Mouse (Mus musculus) CD4-positive helper T cell, adult 2 months (primary cell): ENCODE results near the gene Dnajc13.

Source experiments
- DNase-seq: peaks from one replicate; pipeline ENCODE4 v3.0.0-alpha.2; 2012; ENCODE audit warnings: low read depth, missing footprints, low spot score

Dnajc13 gene

GRCm38 (mm10) chr9:104262823-104263352 is at the start of gene Dnajc13:
Dnajc13 (minus strand) TSS chr9:104262930.
- peak; percentile 99 for DNase-seq

- DNase-seq, result peak; percentile 59
These were observed 44.0 kb upstream of the Dnajc13 start for GRCm38 (mm10) chr9:104306734-104307133.

GRCm38 (mm10) chr9:104305333-104306111 is 42.8 kb upstream of the Dnajc13 start:
- no peak for DNase-seq

GRCm38 (mm10) chr9:104304800-104305199 is 42.1 kb upstream of the Dnajc13 start:
- no peak for DNase-seq

GRCm38 (mm10) chr9:104304376-104304775 is 41.6 kb upstream of the Dnajc13 start:
- DNase-seq, result no peak

- DNase-seq, result no peak
These were observed 37.8 kb upstream of the Dnajc13 start for GRCm38 (mm10) chr9:104300569-104300968.

- no peak for DNase-seq
These were observed 34.3 kb upstream of the Dnajc13 start for GRCm38 (mm10) chr9:104297041-104297440.

GRCm38 (mm10) chr9:104284934-104285333 is 22.2 kb upstream of the Dnajc13 start:
- no peak for DNase-seq

GRCm38 (mm10) chr9:104282536-104282935 is 19.8 kb upstream of the Dnajc13 start:
- no peak for DNase-seq

GRCm38 (mm10) chr9:104281737-104282136 is 19.0 kb upstream of the Dnajc13 start:
- DNase-seq, result no peak

GRCm38 (mm10) chr9:104280725-104281495 is 18.2 kb upstream of the Dnajc13 start:
- DNase-seq, result no peak

- DNase-seq, result peak; percentile 53
These were observed 14.9 kb upstream of the Dnajc13 start for GRCm38 (mm10) chr9:104277528-104278162.

GRCm38 (mm10) chr9:104275084-104275785 is 12.5 kb upstream of the Dnajc13 start:
- DNase-seq, result peak; percentile 42

GRCm38 (mm10) chr9:104272057-104272456 is 9.3 kb upstream of the Dnajc13 start:
- DNase-seq, result no peak

GRCm38 (mm10) chr9:104271642-104272041 is 8.9 kb upstream of the Dnajc13 start:
- no peak for DNase-seq

GRCm38 (mm10) chr9:104269944-104270343 is 7.2 kb upstream of the Dnajc13 start:
- DNase-seq, result no peak

GRCm38 (mm10) chr9:104269349-104269871 is 6.7 kb upstream of the Dnajc13 start:
- peak; percentile 21 for DNase-seq

GRCm38 (mm10) chr9:104264567-104264966 is 1.8 kb upstream of the Dnajc13 start:
- no peak for DNase-seq

- no peak for DNase-seq
These were observed 541 bp downstream of the Dnajc13 start for GRCm38 (mm10) chr9:104262016-104262762.

- no peak for DNase-seq
These were observed 2.4 kb downstream of the Dnajc13 start for GRCm38 (mm10) chr9:104260306-104260705.
